ENCODE assay signal across 14 mouse cellular contexts in the genomic region with DNA sequence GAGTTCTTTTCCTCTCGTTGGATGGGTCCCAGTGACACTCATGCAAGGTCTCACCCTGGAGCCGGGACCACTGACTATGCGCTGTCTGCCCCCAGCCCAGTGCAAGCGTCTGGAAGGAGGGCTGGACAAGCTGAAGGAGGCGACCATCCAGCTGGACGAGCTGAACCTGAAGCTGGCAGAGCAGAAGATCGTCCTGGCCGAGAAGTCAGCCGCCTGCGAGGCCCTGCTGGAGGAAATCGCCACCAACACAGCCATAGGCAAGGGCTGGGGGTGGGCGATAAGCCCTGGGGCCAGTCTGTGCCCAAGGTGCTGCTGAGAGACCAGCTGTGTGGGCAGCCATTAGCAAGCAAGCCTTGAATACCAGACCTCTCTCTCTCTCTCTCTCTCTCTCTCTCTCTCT. TPM values are rescaled to one million over a fixed set of nuclear protein-coding genes. Genes with fewer than 3 reads are reported as not detected.
DNase-seq lines count a peak whose midpoint lies in the region.
"Had no signal": no experiment of that assay in that cellular context is flagged by ENCODE, and none has a peak within 500 bp of the region (broad histone marks: within the 10 kb centered on the region; RNA-seq: fewer than 3 reads in every experiment).

No protein-coding gene starts in this region.

- peak; percentile 21 for DNase-seq in cerebellum, adult 9-10 months
- DNase-seq in cerebellum, postnatal 4 days (ENCODE audit: low spot score in 2 of 2) = no peak
- peak; percentile 66 to 74 for DNase-seq in cerebellum, postnatal 14 days
- DNase-seq in cerebellum, adult 8-10 months = no peak
- peak; percentile 43 for DNase-seq in left cerebral cortex, postnatal 4 days
- no peak for DNase-seq in left cerebral cortex, postnatal 36 days (ENCODE audit: low spot score in 2 of 2)
- DNase-seq: adrenal gland, adult 8-10 months; adrenal gland, postnatal 14 days; adrenal gland, postnatal 36 days; B cell, adult 2 months; cerebellum, adult 11-12 months; cerebellum, adult 2 months; cerebellum, postnatal 36 days; forebrain, postnatal 0 days had no signal

- intact Hi-C loops in left cerebral cortex, postnatal 4 days (cut with DNase I) = no loop called here
- intact Hi-C loops in left cerebral cortex, postnatal 36 days (cut with DNase I) = no loop called here

RNA-seq across cellular contexts. Expression of a gene that starts 49.8 kb away (rescaled TPM):
- 10 to 100 TPM; 35.0 to 36.1 TPM for total RNA-seq in left cerebral cortex, postnatal 4 days (2021)
- 10 to 100 TPM; 78.5 to 84.5 TPM for total RNA-seq in left cerebral cortex, postnatal 36 days (2021)

RNA-seq across cellular contexts. Expression of a gene that starts 50.0 kb away (rescaled TPM):
- 10 to 100 TPM; 49.3 to 53.4 TPM for total RNA-seq in left cerebral cortex, postnatal 4 days (2021)
- total RNA-seq in left cerebral cortex, postnatal 36 days (2021) = 10 to 100 TPM; 66.0 to 71.9 TPM

Comparison
In these comparisons a context has a peak if more than half of its experiments do, and no peak if none do; other contexts are left out.
1. DNase-seq: peak in cerebellum, adult 9-10 months (single experiment), cerebellum, postnatal 14 days (2 of 2) and left cerebral cortex, postnatal 4 days (single experiment); none in cerebellum, postnatal 4 days (0 of 2), cerebellum, adult 8-10 months (single experiment) and left cerebral cortex, postnatal 36 days (0 of 2).